Mouse (Mus musculus) erythroblast, adult 5-6 weeks (primary cell): ENCODE measurements at regions not wholly inside any gene's neighbourhood (a gene's known extent, or its start where the extent isn't known, plus 50 kb on each side); places are given as distances from the start of the nearest gene placed in this dataset.
A peak's percentile ranks its signal among the peaks of the same experiment; 100 is the strongest.

Experiments used
- ATAC-seq: replicated peaks from 2 replicates; pipeline ENCODE4 v1.8.0; 2016; ENCODE audit warnings: moderate number of reproducible peaks, mild to moderate bottlenecking, moderate TSS enrichment, inconsistent platforms; ENCODE audit not compliant: poor library complexity, low FRiP score, severe bottlenecking

DNA sequence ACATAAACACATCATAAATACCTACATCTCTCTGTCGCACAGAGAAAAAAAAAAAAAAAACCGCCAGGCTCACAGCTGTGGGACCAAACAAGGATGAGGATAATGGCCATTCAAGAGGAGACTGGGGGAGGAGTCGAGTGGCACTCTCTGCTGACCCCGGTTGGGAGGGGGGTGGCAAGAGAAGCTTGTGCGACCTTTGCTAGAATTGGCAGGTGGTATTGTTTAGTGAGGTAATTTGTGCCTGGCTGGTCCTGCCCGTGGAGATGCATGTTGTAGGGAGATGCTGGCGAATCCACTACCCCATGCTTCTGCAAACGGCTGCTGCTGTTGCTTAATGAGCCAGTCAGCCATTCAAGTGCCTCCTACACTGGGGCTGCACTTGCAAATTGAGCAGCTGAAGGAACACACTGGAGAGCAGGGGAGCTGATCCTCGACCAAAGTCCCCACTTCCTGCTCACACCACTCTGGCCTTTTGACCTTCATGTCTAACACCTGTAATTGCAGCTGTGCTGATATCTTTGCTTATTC is 66.5 kb upstream of the Lmo2 start:
- no peak for ATAC-seq

DNA sequence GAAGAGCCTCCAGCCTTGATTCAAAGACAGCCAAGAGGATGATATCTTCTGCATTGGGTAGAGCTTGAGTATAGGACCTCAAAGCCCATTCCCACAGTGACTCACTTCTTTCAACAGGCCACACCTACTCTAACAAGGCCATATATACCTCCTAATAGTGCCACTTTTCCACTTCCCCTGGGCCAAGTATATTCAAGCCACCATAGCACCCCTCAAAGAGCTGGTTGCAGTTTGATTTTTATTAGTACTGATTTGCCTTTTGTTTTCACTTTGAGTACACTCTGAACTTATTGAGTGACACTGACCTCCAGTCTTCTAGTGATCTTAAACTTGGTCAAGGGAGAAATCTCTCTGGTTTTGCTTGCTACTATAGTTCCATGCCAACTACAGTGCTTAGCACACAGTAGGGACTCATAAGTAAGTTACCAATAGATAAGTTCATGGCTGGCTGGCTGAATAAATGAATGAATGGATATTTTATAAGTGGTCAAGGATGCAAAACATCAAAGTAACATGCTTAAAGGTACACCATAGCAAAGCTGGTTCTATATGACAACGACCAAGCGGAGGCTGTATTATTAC is 64.5 kb upstream of the Lmo2 start:
- ATAC-seq = no peak

DNA sequence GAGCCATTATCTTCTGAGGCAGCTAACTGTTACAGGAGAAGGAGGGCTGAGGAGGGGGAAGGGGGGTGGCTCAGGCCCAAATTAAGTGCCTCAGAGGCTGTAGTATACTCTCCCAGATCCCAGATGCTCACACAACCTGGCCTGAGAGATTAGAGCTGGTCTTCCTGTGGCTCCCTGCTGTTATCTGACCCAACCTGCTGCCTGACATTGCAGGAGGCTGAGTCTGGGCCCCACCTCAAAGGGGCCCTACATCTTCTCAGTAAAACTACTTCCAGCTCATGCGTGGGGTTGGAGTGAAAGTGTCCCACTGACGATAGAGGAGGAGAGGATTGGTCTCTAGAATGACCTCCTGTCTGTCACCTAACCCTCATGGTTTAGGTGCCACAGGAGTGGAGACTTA is 64.0 kb upstream of the Lmo2 start:
- peak; percentile 81 for ATAC-seq

DNA sequence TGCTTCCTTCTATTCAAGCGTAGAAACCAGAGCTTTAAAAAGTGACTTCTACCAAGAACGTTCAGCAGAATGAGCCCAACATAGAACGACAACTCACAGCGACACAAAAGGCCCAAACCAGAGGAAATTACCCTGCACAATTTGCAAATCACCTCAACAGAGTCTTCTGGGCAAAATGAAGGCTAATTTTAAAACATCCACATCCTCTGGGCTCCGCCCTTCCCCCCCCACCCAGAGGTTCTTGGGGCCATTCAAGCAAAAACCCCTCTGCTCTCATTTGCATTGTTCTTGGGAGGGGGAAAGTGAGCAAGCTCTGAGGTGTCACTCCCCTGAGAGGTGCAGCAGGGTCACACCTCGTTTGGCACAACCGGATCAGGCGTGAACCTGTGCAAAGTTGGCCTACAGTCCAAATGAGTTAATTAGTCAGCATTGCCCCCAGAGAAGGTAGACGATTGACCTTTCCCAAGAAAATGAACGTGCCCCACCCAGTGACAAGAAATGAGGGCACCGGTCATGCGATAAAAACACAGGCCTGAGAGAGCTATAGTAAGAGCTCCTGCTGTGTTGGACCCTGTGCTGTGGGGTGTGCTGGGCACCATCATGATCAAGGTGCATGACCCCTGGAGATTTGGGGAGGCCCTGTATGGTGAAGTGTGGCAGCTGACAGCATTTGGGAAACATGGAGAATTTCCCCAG is 62.7 kb upstream of the Lmo2 start:
- ATAC-seq = peak; percentile 14; the same call in 1 of the 2 replicates

DNA sequence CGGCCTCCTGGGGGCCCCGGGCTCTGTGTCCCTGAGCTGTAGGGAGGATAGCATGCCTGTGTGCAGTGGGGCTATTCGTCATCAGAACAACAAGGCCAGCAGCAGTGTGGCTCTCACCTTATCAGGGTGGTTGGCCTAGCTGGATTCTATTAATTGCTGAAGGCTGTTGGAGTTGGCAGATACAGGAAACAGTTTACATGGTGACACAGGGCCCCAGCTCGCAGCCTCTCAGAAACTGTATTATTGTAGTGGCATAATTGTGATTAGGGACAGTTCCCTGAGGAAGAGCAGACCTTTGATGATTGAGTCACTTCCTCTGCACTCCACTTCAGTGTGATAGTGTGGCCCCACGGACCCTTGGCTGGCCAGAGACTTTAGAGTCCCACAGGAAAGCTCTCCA is 61.6 kb upstream of the Lmo2 start:
- ATAC-seq = peak; percentile 40

DNA sequence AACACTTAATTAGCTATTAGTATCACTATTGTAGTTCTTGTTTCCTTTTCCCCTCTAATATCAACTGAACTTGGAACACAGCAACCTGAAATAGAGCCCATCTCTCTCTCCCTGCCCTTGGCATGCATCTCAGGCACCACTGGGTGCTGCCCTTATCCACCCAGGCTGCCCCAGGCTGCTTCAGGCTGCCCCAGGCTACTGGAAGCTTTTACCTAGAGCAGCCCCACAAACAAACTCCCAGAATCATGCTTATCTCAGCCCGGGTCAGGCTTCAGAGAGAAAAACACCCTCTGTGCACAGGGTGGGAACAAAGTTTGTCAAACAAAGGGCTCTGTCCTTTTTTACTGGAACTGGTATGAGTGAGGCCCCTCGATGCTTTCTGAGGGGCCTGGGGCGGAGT is 61.0 kb upstream of the Lmo2 start:
- ATAC-seq = peak; percentile 54

DNA sequence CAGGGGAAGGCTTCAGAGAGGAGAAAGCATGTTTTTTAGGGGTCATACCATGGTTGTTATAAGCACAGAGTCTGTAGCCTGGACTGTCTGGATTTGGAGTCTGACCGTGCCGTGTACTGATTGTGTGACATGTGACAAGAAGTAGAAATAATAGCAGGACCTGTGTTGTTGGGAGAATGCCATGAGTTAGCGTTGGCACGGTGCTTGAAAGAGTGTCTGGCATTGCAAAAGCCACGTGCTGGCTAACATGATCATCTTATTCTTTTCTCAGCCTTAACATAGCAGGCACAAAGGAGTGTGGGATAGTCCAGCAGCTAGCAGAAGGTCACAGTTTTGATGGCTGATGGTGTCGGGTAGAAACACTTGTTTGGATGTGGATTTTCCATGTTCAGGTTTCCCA is 58.1 kb upstream of the Lmo2 start:
- ATAC-seq = no peak

DNA sequence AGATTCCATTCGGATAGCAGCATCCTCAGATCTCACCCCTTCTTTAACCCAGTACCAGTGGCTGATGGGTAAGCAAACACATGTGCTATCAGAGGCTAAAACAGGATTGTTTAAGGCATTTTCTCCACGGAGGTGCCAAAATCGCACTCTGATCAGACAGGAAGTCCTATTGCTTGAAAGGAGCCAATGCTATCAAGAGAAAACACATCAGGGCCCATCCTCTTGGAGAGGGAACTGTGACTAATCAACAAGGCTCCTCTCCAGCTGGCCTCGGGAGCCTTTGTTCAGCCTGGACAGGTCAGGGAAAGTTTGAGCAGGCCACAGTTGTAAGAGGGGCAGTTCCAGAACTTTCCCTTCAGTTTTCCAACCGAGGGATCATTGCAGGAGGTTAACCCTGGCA is 57.4 kb upstream of the Lmo2 start:
- no peak for ATAC-seq

DNA sequence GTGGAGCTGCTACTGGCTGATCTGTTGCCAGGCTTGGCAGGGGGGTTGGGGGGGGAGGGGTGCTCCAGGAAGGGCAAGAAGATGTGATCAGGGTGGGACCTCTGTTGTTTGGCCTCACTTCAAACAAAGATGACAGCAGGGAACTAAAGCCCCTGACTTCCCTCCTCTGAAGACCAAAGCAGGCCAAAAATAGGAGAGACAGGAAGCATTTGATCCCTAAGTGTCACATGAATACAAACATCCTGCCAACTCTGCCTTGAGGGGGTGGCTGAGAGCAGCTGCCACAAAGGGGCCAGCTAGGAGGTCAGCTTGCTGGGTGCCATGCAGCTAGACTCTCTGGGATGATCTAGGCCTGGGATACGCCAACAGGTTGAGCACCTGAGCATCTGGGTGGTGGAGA is 56.3 kb upstream of the Lmo2 start:
- no peak for ATAC-seq

DNA sequence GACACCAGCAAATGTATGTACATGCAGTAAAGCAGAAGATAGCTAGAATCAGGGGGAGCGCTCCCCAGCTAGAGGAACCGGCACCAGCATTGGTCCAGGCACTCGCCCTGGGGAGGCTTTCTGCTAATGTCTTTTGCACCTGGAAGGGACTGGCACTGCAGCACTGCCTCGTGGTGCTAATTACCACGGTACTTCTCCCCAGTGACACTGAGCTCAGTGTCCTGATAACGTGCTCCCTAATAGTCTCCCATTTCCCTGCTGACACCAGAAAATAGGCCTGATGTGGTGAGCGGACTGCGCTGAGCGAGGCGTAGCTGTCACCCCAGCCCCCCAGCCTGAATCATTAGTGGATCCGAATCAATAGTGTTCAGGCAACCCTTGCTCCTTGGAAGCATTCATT is 55.0 kb upstream of the Lmo2 start:
- ATAC-seq = 0 out of 2 replicates have a peak, but pooled peaks have one; percentile 1

DNA sequence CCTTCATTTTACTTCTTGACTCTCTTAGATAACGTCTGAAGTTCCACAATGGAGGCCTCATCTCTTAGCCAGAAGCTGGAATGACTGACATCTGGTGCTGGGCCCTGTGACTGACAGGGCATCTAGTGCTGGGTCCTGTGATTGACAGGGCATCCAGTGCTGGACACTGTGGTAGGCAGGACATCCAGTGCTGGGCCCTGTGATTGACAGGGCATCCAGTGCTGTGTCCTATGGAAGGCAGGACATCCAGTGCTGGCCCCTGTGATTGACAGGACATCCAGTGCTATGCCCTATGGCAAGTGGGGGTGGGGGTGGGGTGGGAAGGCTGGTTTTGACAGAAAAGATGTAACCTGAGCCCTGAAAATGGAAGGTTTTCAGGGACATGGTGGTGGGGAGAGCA is 52.1 kb upstream of the Lmo2 start:
- no peak for ATAC-seq

DNA sequence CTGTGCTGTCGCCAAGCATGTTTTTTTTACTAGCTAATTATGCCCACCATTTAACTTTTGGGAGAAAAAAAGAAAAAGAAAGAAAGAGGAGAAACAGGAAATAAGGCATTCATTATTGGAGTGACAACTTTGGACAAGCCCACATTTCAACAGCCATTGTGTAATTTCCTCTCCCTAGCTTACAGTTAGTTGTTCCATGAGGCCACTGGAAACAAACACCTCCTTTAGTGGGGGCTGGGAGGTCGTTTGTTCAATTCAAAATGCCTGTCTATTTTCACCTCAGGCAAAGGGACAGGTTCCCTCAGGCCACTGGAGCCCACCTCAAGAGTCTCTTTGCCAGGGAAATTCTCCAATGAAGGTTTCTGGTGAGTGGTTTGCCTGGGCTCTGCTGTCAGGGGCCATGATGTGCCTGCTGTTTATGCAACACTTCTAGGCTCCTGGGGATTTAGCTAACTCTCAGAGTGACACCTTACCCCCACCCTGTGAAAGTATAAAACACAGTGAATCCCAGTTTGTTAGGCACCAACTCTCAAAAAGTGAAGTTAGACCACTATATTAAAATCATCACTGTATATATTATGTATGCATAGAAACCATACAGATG is 51.1 kb upstream of the Lmo2 start:
- ATAC-seq = no peak
